Mouse (Mus musculus) limb, embryonic 13.5 days (tissue): ENCODE measurements around the gene Stk26. TPM values are rescaled to one million over a fixed set of nuclear protein-coding genes. Genes with fewer than 3 reads are reported as not detected.

Source experiments
- ATAC-seq: fragments of 200-750 bp; cut with Nextera tagmentation; 2 replicates; pipeline ENCODE4 v1.8.0; 2017; ENCODE audit warnings: low read depth, moderate number of reproducible peaks, moderate TSS enrichment; ENCODE audit not compliant: low FRiP score
- H3K27ac ChIP-seq: fragments of 300-500 bp; sonication (generic); 2 replicates; pipeline ENCODE4 v1.5.1; 2015; ENCODE audit warnings: inconsistent platforms, mild to moderate bottlenecking, moderate library complexity
- H3K27me3 ChIP-seq: fragments of 300-500 bp; sonication (generic); 2 replicates; pipeline ENCODE4 v1.6.1; 2015; ENCODE audit warnings: mild to moderate bottlenecking, inconsistent platforms
- H3K36me3 ChIP-seq: fragments of 300-500 bp; sonication (generic); 2 replicates; pipeline ENCODE4 v1.6.1; 2015; ENCODE audit warnings: inconsistent platforms, mild to moderate bottlenecking, moderate library complexity
- H3K4me1 ChIP-seq: fragments of 300-500 bp; sonication (generic); 2 replicates; pipeline ENCODE4 v1.6.1; 2015; ENCODE audit warnings: inconsistent platforms
- H3K4me2 ChIP-seq: fragments of 300-500 bp; sonication (generic); replicated peaks from 2 replicates; pipeline ENCODE4 v1.6.1; 2015; ENCODE audit warnings: inconsistent platforms, mild to moderate bottlenecking, moderate library complexity
- H3K4me3 ChIP-seq: fragments of 300-500 bp; sonication (generic); 2 replicates; pipeline ENCODE4 v1.5.1; 2015; ENCODE audit warnings: moderate library complexity, mild to moderate bottlenecking, inconsistent platforms
- H3K9ac ChIP-seq: fragments of 300-500 bp; sonication (generic); 2 replicates; pipeline ENCODE4 v1.6.1; 2015; ENCODE audit warnings: mild to moderate bottlenecking, inconsistent platforms
- H3K9me3 ChIP-seq: fragments of 300-500 bp; sonication (generic); 2 replicates; pipeline ENCODE4 v1.6.1; 2016; ENCODE audit warnings: inconsistent platforms
- WGBS: fragments of 180-500 bp; shearing (Covaris S2); methylation state at CpG from one replicate; pipeline ENCODE4 v1.1.7; 2015; 5-methylcytosine and 5-hydroxymethylcytosine counted together
- polyA plus RNA-seq: library from polyadenylated mRNA; unstranded; fragments of >200 nt; fragmentation: Nextera tagmentation; extraction: Ambion mirVana; gene quantifications from 2 replicates; pipeline ENCODE4 v1.2.1, GENCODE M21; 2015

Stk26 gene
- polyA plus RNA-seq, 1 experiment from 2014 or later, result 28.7 TPM

DNA sequence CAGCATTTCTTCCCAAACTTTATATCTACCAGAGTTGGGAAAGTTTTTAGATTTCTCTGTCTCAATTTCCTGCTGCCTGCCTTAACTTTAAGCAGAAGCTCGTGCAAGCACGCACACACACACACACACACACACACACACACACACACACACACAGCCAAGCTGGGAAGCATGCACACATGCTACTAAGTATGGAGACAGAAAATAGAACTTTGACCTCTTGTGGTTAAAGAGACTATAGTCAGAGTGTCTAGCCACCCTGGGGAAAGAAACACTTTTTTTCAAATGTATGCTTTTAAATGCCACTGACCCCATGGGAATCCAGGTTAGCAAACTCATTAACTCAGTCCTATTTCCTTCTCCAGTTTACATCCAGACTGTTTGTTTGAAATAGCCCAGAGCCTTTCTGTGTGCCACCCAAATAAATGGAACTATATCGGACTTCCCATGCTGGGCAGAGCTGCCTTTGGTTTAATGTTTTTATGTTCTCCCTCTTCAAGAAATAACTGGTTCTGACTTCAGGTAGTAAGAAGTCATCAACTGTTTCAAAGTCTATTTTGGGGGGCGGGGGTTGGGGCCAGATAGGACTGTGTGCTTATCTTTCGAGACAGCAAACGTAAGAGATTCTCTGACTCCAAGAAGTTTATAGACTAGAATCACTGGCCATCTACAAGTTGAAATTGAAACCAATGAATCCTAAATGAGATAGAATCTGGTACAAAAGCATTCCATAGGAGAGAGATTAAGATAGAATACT is 9.8 kb downstream of the Stk26 start:
- no peaks in the 10 kb centered on the region for H3K27me3 ChIP-seq
- H3K9me3 ChIP-seq, result no peaks in the 10 kb centered on the region
- no peak overlapping the region for H3K9ac ChIP-seq
- H3K4me1 ChIP-seq, result 0 out of 2 replicates have a peak, but pooled peaks cover 8% of the 10 kb centered on the region
- H3K4me2 ChIP-seq, result no peak overlapping the region; the same call in 1 of the 2 replicates
- WGBS, result 57% methylated on average over 6 of the region's 6 CpGs
- H3K36me3 ChIP-seq, result no peaks in the 10 kb centered on the region
- H3K4me3 ChIP-seq, result no peak overlapping the region
- no peak overlapping the region for H3K27ac ChIP-seq
- no peak for ATAC-seq

DNA sequence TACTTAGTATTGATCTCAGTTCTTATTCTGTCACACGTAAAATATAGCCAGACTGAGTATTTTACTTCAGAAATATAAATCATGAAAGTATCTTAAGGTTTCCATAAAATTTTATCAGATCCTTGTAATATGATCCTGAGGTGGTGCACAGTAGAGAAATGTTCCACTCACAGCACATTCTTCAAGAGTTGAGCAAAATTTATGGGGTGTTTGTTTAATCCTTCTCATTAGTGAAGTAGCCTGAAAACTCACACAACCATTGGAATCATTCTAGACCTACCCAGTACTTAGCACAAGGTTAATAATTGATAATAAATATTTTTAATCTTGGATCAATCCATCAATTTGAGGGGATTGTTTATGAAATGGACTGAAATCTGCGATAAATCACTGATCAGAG is 22.9 kb downstream of the Stk26 start:
- WGBS, result 27% methylated on average over 2 of the region's 2 CpGs
- no peak overlapping the region for H3K9ac ChIP-seq
- no peak for ATAC-seq

DNA sequence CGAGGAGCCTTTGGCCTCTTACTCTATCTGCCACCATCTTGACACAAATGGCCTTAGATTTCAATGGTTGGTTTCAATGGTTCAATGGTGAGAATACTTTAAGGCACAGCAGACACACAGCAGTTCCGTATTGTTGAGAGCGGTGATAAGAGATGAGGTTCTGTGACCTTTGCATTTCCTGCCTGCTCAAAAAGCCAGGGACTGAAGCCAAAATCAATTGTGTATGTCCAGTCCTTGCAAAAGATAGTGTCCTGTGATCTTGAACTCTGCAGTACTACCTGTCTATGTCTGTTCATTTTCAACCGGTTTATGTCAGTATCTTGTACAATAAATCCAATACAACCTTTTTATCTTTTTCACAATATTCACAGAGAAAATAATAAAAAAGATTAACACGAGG is 23.9 kb downstream of the Stk26 start:
- Histone ChIP-seq H3K27ac (no peak overlapping the region), H3K9ac (no peak overlapping the region), H3K36me3 (no peaks in the 10 kb centered on the region), H3K9me3 (no peaks in the 10 kb centered on the region), H3K4me1 (peaks cover 3% of the 10 kb centered on the region; the same call in 1 of the 2 replicates), H3K27me3 (peaks cover 2% of the 10 kb centered on the region; the same call in 1 of the 2 replicates), H3K4me2 (no peak overlapping the region), H3K4me3 (no peak overlapping the region)
- ATAC-seq, result no peak
- 78% methylated on average over 5 of the region's 5 CpGs for WGBS

More for the DNA sequence above, 22.9 kb downstream of the Stk26 start:
- Histone ChIP-seq H3K27ac (no peak overlapping the region), H3K4me3 (no peak overlapping the region), H3K36me3 (no peaks in the 10 kb centered on the region), H3K27me3 (peaks cover 2% of the 10 kb centered on the region; the same call in 1 of the 2 replicates), H3K4me1 (peaks cover 3% of the 10 kb centered on the region; the same call in 1 of the 2 replicates), H3K9me3 (no peaks in the 10 kb centered on the region), H3K4me2 (no peak overlapping the region)

DNA sequence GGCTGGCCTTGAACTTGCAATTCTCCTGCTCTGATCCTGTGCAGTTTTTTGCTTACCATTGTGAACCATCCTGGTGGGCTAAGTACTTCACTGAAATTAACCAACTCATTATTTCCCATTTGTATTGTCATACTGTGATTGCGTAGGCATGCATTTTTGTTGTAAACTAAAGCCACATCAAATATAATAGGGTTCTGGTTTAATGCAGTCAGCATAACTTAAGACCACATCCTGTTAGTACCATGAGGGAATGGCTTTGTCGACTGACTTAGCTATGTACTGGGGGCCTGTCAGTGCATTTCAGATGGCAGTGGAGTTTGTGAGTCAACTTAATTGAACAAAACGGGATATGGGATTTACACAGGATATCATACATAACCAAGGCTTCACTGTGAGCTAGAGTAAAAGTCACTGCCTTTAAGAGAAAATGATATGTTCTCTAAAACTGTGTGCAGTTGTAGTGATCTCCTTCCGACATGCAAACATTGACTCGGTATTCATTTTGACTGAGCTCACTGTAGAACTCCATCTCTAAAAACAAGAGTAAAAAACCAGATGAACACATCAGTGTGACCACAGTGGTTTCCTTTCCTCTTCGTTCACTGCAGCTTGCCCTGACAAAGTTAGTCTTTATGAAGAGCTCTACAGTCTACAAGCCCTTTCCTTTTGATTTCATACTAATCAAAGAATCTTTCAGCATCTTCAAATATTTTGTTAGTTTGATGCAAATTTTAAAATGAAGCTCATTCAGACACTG is 33.6 kb downstream of the Stk26 start:
- WGBS, result 71% methylated on average over 6 of the region's 6 CpGs
- Histone ChIP-seq H3K27me3 (no peaks in the 10 kb centered on the region; the same call in 1 of the 2 replicates), H3K9ac (no peak overlapping the region), H3K27ac (no peak overlapping the region), H3K4me2 (no peak overlapping the region), H3K36me3 (no peaks in the 10 kb centered on the region), H3K4me3 (no peak overlapping the region), H3K9me3 (no peaks in the 10 kb centered on the region), H3K4me1 (no peaks in the 10 kb centered on the region)
- ATAC-seq, result no peak

DNA sequence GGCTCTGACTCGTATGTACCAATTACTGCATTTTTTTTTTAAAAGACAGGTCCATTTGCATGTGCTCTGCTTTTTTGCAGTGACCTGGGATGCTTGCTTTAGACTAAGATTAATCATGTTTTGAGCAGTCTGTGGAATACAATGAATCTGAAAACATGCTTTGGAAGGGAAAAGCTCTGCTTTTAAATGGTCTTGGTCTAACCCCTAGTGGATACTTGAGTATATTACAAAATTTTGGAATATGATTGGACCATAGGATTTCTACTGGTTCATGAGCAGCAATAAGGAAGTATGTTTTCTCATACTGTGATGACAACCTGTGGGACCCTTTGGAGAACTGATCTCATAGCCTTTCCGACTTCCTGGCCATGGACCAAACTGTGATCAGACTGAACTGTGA is 47.2 kb downstream of the Stk26 start:
- no peaks in the 10 kb centered on the region for H3K36me3 ChIP-seq
- H3K4me3 ChIP-seq, result no peak overlapping the region
- H3K27me3 ChIP-seq, result no peaks in the 10 kb centered on the region
- no peak overlapping the region for H3K27ac ChIP-seq
- H3K9ac ChIP-seq, result no peak overlapping the region
- no peaks in the 10 kb centered on the region for H3K4me1 ChIP-seq
- ATAC-seq, result no peak
- no peaks in the 10 kb centered on the region for H3K9me3 ChIP-seq
- no peak overlapping the region for H3K4me2 ChIP-seq
- 80% methylated on average over 2 of the region's 2 CpGs for WGBS

DNA sequence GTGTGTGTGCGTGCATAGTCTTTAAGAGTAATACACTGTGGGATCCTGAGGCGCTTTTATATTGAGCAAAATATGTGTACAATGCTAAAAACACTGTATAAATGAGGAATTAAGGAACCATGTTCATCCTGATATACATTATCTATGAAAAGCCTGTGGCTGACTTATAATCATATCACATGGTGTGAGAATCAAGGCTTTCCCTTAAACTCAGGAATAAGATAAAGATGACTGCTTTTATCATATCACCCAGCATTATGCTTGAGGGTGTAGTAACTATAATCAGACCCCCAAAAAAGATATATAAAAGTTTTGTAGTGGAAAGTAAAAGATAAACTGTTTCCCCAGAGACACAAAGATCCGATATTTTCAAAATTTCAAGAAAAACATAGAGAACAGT is 62.6 kb downstream of the Stk26 start:
- Histone ChIP-seq H3K36me3 (no peaks in the 10 kb centered on the region), H3K9me3 (no peaks in the 10 kb centered on the region), H3K4me1 (no peaks in the 10 kb centered on the region), H3K27ac (no peak overlapping the region), H3K27me3 (no peaks in the 10 kb centered on the region), H3K4me2 (no peak overlapping the region), H3K9ac (no peak overlapping the region), H3K4me3 (no peak overlapping the region)
- no peak for ATAC-seq
- WGBS, result 80% methylated on average over 3 of the region's 3 CpGs

DNA sequence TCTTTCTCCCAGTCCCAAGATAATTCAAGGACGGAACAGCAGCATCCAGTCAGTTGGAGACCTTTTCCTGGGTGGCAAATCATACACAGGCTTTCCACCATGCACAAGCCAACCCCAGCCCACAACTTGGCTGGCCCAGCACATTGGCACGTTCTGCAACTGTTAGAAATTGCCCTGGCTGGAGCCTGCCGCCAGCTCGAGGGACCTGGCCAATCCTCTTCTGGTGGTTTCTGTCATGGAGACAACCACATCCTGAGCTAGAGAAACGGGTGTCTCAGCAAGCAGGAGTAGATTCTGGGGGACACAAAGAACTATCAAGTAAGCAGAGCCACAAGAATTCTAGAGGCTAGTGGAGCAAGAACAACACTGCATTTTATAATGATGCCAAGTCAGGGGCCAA is 69.1 kb downstream of the Stk26 start:
- no peak overlapping the region for H3K27ac ChIP-seq
- H3K4me2 ChIP-seq, result no peak overlapping the region
- no peaks in the 10 kb centered on the region for H3K4me1 ChIP-seq
- H3K4me3 ChIP-seq, result no peak overlapping the region
- WGBS, result 78% methylated on average over 5 of the region's 5 CpGs
- no peaks in the 10 kb centered on the region for H3K27me3 ChIP-seq
- no peaks in the 10 kb centered on the region for H3K9me3 ChIP-seq
- no peak for ATAC-seq
- H3K9ac ChIP-seq, result no peak overlapping the region
- H3K36me3 ChIP-seq, result no peaks in the 10 kb centered on the region

DNA sequence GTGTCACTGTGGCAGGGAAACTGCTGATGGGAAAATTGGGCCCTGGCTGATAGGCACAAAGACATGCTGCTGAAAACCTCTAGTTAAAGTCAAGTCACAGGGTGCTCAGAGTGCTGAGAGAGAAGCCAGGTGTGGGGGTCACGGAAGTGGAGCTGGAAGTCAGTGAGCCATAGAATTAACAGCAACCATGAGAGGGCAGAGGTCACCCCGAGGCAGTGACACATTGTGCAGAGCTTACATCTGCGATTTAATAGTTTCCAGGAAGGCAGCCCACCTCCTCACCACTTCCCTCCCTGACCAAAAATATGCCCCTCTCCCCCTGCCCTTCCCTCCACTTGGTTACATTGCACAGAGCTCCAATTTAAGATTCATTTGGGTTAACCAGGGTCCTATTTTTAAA is 76.5 kb downstream of the Stk26 start:
- H3K9ac ChIP-seq, result no peak overlapping the region
- H3K4me1 ChIP-seq, result peaks cover 15% of the 10 kb centered on the region; the same call in 1 of the 2 replicates
- H3K4me2 ChIP-seq, result no peak overlapping the region
- H3K4me3 ChIP-seq, result no peak overlapping the region
- ATAC-seq, result peak; percentile 32; the same call in 1 of the 2 replicates
- H3K9me3 ChIP-seq, result no peaks in the 10 kb centered on the region
- H3K27me3 ChIP-seq, result 0 out of 2 replicates have a peak, but pooled peaks cover 3% of the 10 kb centered on the region
- no peak overlapping the region for H3K27ac ChIP-seq
- no peaks in the 10 kb centered on the region for H3K36me3 ChIP-seq
- WGBS, result 39% methylated on average over 3 of the region's 3 CpGs

DNA sequence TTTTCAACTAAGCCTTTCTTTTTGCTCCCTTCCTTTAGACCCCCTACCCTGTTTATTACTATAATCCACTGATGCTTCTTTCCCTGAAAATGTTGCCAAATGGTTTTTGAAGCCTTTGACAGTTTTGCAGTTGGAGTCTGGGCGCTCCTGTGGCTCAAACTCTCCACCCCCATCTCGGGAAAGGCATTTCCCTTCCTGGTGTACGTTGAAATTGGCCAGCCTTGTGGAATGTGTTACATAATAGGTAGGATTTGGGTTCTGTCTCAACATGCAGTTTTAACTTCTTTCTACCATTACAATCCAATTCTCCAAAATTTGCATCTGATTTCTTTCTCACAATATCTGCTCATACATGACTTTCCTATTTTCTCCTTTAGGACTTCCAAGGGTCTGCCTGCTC is 77.9 kb downstream of the Stk26 start:
- ATAC-seq, result no peak
- Histone ChIP-seq H3K4me3 (no peak overlapping the region), H3K27me3 (0 out of 2 replicates have a peak, but pooled peaks cover 3% of the 10 kb centered on the region), H3K4me2 (no peak overlapping the region), H3K27ac (no peak overlapping the region), H3K9me3 (no peaks in the 10 kb centered on the region), H3K36me3 (no peaks in the 10 kb centered on the region), H3K4me1 (peaks cover 15% of the 10 kb centered on the region; the same call in 1 of the 2 replicates), H3K9ac (no peak overlapping the region)
- WGBS, result 20% methylated on average over 3 of the region's 3 CpGs

DNA sequence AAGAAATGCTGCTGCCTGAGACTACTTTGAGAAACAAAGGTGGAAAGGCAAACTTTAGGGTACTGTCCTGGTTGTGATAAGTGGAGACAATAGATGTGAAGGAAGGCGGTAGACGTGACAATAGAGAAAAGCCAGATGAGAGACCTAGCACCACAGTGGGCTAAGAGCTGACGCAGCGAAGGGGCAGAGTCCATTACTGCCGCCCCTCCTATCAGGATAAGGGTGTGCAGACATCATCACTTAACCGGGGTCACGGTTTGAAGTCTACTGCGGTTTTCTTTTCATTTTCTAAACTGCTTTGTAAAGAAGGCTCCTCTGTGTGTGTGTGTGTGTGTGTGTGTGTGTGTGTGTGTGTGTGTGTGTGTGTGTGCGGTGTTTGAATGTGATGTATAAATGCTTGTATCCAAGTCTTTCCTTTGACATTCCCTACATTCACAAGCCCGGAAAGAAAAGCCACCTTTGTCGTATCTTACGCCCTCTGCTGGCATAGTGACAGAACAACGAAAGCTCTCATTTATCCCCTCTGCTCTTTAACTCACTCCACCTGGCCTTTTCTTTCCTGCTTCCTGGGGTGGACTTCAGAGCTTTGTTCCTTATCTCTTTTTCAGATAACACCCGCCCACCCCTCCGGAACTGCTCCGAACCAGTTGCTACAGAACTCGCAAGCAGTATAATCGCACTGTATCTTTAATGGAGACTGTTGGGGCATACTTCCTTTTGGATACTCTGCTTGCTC is 84.0 kb downstream of the Stk26 start:
- WGBS, result 57% methylated on average over 18 of the region's 18 CpGs
- no peaks in the 10 kb centered on the region; the same call in 1 of the 2 replicates for H3K27me3 ChIP-seq
- H3K4me3 ChIP-seq, result no peak overlapping the region
- 0 out of 2 replicates have a peak, but pooled peaks cover 5% of the 10 kb centered on the region for H3K4me1 ChIP-seq
- H3K9ac ChIP-seq, result no peak overlapping the region
- ATAC-seq, result no peak
- H3K36me3 ChIP-seq, result no peaks in the 10 kb centered on the region
- no peak overlapping the region for H3K27ac ChIP-seq
- H3K4me2 ChIP-seq, result no peak overlapping the region
- no peaks in the 10 kb centered on the region for H3K9me3 ChIP-seq

DNA sequence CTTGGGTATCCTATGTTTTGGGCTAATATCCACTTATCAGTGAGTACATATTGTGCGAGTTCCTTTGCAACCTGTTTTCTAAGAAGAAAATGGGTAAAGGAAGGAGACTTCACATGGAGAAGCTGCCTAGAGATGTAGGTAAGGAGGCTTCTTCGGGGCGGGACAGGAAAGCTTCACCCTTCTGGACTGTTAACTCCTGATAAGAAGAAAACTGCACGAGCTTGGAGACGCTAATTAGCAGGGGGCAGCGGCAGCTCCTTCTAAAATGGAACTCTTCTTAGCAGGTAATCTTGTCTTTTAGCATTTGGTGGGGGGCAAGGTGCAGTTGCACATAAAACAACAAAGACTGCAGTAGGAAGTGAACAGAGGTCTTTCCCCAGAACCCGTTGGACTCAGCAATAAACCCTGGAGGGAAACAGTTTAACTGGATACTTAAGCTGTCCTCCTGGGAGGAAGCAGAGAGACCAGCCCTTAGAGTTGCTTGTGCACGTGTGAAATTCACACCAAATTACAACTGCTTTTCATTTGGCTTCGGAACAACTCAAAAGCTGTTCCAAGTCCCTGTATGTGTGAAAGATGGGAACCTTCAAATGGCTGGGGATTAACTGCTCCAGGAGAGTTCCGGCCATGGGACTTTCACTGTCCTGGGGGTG is 86.2 kb downstream of the Stk26 start:
- Histone ChIP-seq H3K4me2 (no peak overlapping the region), H3K9ac (no peak overlapping the region), H3K4me3 (no peak overlapping the region), H3K36me3 (no peaks in the 10 kb centered on the region), H3K9me3 (no peaks in the 10 kb centered on the region), H3K4me1 (0 out of 2 replicates have a peak, but pooled peaks cover 5% of the 10 kb centered on the region), H3K27ac (no peak overlapping the region), H3K27me3 (no peaks in the 10 kb centered on the region; the same call in 1 of the 2 replicates)
- WGBS, result 34% methylated on average over 10 of the region's 10 CpGs
- ATAC-seq, result no peak
